Mouse (Mus musculus) cerebellum, postnatal 14 days (tissue): Measurements from ENCODE around the gene Olfr523.
"Not testable (repeated sequence)": the region's sequence is repeated elsewhere in the genome, so short reads cannot be mapped to it uniquely, and the experiment has no call there.

Experiments
- DNase-seq, 2 experiments: peaks; one replicate each; pipeline ENCODE4 v3.0.0; 2021; ENCODE audit warnings: mixed read lengths in 2 of 2

The Olfr523 gene

DNA sequence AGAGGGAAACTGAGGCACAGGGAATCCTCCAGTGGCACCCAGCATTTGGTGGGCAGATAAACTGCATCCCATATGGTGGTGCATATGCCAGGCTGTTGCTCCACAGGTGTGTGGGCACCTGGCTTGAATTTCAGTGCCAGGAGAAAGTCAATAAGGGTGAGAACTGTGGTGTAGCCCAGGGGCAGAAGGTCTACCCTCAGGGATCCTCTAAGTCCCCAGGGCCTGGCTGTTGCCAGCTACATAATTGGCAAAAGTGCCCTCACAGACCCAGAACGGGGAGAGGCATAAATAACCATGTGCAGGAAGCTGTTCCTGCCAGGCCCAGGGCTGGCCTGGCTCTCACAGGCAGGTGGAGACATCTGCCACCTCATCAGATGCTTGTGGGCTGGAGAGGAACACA, at the start of gene Olfr523:
TSS of gene Olfr523 (plus strand) at position 282 of the 400 bp plus-strand sequence.
- peak; percentile 71 to 75 for DNase-seq

DNA sequence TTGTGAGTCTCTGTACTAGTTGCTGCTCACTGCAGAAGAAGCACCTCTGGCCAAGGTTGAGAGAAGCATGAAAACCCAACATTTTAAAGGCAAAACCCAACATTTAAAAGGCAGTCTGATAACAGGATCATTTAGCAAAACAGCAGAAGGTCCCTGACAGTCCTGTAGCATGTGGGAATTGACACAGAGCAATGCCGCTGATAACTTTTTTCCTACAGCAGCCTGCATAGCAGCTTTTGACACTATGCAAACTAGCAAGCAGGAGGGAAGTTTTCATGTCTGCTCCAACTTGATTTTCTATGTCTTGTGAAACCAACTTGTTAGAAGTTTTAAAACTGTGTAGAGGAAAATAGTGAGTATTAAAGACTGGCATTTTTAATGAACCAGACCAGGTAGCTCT, 48.6 kb upstream of the Olfr523 start:
- DNase-seq, result no peak

DNA sequence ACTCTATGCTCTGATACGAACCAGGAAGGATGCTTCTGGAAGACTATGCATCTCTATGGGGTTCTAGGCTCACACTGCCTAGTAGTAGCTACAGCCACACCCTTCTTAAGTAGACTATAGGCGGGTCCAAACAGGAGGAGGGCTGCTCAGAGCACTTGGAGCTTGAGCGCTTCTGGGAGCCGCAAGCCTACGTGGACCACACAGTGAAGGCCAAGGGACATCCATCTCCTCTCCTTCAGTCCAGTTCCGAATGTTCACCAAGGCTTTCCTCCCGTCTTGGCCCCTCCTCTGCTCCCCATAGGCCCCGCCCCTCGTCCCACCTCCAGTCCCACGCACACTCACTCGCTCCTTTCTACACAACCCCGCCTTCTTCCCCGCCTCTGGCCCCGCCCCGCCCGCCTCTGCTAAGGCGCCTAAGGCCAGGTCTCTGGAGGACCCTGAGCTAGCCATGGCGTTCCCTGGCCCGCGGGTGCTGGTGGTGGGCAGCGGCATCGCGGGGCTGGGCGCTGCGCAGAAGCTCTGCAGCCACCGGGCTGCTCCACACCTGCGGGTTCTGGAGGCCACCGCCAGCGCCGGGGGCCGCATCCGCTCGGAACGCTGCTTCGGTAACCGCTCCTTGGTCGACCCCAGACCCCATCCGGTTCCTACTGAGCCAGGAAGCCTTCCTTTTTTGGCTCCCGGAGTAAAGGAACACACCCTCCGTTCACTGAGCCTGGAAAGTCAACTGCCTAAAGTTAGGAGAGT, 47.6 kb upstream of the Olfr523 start:
- DNase-seq, result peak; percentile 92 to 94

DNA sequence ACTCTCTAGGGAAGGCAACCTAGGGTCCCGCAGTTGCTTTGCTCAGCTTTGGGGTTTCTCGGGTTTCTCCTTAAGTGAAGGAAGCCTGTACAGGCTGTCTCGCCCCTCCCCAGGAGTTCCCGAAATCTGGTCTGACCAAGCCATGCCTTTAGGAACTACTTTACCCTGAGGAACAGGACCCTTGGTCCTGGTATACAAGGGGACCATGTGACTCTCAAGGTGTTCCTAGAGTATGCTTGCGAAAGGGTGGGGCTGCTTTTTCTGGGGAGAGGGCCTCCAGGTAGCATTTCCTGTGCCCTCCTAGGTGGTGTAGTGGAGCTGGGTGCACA, 47.0 kb upstream of the Olfr523 start:
- DNase-seq, result no peak

DNA sequence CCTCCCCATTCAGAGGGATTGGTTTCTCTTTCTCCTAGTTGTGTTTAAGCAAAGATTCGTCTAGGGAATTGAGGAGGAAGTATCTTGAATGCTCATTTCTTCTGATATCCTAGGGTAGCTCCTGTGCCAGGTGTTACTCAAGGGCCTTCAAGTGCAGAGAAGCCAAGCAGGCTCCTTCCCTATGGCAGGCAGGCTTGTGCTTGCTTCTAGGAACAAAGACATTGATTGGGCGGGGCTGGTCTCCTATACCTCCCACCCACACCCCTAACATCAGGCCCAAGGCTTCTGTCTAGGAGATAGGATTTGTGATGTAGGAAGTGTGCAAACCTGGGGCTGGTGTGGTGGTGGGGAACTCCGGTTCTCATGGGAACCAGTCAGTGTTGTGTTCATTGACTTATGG, 46.1 kb upstream of the Olfr523 start:
- DNase-seq, result no peak

DNA sequence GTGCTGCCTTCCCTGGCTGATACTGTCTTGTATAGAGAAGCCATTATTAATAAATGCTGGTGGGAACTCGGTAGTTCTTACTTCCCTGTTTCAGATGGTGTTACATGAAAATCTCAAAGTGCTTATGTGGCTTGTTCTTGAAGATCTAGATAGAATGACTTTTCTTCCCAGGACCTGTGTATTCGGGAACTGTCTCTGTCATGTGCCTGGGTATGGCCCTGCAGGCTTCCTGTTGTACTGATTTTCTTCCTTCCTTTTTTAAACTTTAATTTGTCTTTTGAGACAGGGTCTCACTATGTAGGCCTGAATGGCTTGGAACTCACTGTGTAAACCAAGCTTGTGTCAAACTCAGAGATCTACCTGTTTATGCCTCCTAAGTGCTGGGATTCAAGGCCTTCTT, 45.1 kb upstream of the Olfr523 start:
- DNase-seq, result no peak

DNA sequence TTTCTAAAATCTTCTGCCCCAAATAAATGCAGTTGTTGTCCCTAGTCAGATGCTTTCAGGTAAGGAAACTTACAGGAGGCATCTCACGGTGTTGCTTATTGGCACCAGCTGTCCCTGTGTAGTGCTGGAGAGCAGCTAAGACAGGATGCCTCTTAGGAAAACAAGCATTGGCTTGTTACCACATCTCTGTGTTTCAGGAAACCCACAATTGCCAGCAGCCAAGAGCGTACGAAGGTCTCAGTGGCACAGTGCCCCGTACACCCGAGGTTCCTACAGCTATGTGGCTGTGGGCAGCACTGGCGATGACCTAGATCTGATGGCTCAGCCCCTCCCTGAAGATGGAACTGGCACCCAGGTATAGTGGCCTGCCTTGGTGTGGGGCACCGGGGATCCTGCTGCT, 40.8 kb upstream of the Olfr523 start:
- not testable (repeated sequence) for DNase-seq

DNA sequence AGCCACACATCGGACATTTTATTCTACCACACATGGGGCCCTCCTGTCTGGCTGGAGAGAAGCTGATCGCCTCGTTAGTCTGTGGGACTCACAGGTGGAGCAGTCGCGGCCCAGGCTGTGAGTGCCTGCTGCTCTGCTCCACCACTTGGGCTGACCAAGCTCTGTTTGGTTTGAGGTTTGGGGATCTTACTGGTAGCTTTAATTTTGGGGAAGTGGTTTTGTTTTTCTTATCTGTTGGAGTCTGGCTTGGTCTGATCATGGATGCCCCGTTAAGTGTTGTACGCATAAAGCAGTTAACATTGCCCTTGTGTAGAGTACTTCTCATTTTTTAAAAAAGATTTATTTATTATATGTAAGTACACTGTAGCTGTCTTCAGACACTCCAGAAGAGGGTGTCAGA, 39.0 kb upstream of the Olfr523 start:
- not testable (repeated sequence) for DNase-seq

DNA sequence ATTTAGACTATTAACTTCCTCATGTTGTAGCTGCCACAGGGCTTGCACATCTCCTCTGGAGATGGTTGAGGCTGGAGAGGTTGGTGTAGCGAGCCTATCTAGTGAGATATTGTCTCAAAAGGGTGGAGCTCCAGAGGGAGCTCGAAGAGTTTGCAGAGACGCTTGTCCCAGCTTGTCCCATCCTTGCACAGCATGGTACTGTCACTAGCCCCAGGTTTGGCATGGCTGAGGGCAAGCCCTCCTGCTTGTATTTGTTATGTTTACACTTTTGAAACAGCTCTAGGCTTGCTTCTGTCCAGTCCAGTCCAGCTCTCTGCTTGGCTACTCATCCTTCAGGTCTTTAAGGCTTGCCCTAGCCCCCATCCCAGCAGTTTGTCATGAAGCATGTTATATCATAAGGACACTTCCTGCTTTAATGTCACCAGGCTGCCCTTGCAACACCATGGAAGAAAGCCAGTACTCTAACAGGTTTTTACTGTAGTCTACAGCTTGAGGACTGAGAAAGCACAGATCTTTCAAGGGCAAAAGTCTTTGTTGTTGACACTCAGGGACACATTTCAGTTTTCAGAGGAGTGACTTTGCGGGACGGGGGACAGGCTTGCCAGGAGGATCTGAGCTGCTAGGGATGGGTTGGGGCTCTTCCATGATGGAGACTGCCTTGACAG, 37.8 kb upstream of the Olfr523 start:
- DNase-seq, result no peak

DNA sequence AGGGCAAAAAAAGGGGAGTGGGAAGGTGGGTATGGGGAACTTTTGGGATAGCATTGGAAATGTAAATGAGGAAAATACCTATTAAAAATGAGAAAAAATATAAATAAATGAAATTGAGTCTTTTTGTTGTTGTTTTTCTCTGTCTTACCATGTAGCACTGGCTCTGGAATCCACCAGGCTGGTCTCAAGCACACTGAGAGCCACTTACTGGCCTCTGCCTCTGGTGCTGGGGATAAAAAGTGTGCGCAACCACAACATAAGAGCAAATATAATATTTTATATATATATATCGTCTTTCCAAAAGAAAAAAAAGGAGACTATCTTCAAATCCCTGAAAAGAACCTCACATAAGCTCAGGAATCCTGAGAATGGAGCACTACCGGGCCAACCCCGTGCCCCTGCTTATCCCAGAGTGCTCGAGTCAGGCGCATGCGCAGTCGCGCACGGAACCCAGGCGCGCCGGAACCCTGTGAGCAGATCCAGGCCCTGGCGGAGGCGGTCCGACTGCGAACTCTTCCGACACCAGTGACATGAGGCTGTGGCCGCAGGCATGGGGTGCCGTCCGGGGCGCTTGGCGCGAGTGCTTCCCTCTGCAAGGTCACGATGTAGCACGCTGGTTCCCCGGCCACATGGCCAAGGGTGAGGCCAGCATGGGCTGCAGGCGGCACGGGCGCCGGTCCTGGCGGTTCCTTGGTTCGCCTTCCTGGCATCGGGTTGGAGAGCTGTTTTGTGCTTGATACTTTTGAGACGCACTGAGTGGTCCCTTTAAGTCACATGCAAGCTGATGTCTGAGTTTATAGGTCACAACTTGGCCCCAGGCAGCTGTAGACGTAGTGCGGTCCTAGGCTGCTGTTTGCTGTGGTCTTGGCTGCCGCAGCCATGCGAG, 35.6 kb upstream of the Olfr523 start, which contains the start of gene Mtg1:
TSS of gene Mtg1 (plus strand) at position 430 of the 886 bp plus-strand sequence.
- DNase-seq, result peak; percentile 98 to 99

DNA sequence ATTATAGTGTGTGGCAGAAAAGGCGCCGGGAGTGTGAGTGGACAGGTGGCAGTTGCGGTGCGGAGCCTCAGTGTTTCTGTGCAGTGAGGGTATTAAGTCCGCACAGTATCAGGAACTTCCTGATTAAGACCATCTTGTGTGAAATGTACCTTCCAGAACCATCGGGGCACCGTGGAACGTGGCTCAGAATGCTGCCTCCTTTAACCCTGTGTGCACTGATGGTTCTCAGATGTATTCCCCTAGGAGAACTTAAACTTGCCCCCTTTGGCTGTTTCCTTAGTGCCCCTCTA, 35.1 kb upstream of the Olfr523 start:
- DNase-seq, result no peak

DNA sequence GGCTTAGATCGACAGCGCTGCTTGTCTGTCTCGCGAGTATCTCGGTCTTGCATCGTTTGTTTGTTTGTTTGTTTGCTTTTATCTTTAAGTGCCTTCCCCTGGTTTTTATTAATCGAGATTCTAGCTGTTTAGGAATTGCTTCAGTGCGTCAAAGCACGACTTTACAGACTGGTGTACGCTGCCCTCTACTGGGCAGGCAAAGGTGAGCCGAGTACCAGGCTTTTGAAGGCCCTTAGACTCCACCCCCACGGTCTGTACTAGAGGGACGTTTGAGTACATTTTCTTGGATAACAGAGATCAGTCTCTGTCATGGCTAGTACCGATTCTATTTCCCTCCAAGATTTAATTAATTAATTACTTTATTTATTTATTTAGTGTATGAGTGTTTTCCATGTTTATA, 31.7 kb upstream of the Olfr523 start:
- DNase-seq, result peak; percentile 78 to 83

DNA sequence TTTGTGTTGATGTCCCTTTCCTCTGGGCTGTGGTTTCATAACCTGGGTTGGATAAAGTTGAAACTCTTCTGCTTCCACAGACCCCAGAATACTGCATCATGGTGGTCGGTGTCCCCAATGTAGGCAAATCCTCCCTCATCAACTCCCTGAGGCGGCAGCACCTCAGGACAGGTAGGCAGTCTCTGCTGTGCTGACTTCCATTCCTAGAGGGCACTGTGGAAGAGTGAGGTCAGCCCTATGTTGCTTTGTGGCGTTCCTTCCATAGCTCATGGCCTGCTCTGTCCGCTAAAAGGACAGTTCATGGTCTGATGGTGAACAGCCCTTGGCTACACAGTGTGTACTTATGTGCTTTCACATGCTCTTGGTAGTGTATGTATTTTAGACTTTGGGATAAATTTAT, 28.5 kb upstream of the Olfr523 start:
- DNase-seq, result no peak

DNA sequence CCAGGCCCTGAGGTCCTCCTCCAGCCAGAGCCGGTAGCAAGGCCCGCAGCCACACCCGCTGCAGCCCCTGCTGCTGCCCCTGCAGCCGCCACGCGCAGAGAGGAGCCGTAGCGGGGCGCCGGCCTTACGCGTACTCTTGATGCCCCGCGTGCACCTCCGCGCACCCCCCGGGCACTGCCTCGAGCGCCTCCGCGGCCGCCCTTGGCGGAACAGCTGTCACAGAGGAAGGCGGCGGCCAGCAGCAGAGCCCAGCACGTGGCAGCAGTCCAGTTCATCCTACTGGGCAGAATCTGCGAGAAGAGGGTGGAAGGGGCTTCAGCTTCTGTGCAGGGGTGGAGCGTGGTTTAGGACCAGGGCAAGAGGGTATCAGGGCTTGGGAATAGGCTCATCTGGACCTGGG, 19.6 kb upstream of the Olfr523 start:
- DNase-seq, result peak; percentile 75 to 81

DNA sequence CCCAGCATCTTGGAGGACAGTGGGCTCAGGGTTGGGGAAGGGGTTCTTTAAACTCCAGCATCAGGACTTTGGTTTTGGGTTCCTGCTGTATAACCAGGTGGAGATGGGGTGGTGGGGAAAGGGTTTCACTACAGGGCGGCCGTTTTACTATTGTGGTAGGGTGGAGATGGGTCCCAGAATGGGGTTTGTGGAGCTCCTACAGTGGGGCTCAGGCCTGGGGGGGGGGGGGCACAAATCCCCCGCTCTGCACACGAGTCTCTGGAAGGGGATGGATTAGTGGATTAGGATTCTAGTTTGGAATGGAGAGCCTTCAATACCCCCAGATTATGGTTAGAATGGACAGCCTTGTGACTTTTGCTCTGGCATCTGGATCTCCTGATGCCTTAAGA, 19.2 kb upstream of the Olfr523 start:
- no peak for DNase-seq

DNA sequence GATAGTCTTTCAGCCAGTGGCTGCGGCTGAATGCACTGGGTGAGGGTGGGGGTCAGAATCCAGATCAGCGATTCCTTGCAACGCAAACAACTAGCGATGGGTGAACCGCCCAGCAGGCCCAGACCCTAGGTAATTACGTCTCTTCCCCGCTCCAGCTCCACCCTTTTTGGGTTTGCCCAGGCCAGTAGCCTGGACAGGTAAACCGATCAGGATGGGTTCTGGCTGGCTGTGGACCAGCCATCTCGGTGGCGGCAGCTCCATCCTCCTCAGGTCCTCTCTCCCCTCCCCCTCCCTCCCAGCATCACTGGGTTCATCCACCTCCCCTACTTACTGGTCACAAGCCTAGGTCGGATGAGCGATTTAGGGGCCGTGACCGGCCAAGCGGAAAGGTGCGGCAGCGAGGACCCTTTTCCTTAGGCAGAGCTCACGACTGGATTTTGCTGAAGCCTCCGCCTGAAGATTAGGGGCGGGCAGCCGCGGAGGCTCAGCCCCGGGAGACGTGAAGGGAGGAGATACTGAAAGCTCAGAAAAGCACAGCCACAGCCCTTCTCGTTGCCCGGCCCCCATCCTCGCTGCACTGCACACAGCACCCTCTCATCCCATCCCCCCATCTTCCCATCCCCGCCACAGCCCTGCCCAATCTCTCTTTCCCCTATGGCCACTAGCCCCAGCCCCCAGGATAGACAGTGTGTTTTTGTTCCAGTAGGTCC, 18.6 kb upstream of the Olfr523 start, which contains the start of gene Sprn:
TSS of gene Sprn (minus strand) at position 660 of the 710 bp plus-strand sequence.
- peak; percentile 81 to 86 for DNase-seq

DNA sequence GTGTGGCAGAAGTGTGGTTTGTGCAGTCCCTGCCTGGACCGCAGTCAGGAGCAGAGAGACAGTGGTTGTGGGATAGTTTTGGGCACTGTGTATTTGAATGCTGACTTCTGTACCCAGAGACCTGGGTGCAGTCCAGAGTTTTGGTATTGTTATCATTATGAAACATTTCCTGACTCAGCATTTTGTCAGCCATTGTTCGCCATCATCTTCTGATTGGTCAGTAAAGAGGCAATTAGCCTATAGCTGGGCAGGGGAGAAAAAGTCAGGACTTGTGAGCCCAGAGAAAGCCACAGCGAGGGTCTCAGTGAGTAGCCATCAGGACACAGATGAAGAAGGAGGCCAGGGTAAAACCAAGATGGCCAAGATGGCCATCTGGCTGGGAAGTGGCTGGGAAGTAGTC, 12.7 kb upstream of the Olfr523 start:
- no peak for DNase-seq

DNA sequence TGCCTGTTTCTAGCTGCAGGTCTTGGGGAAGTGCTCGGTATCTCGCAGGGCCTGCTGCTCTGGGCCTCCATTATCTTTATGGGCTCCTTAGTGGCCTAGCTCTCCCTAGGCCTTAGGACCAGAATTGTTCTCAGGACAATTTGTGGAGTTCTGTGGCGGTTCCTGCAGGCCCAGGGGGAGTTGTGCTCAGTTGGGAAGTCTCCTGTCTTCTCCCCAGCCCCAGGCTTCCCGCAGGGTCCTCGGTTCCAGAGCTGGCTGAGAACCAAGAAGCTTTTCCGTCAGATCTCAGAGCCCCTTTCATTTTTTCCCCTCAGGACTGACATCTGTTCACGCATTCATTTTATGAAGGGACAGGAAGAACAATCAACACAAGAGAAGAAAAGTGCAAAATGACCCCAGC, 8.4 kb upstream of the Olfr523 start, which contains the start of gene Olfr522:
TSS of gene Olfr522 (minus strand) at position 101 of the 400 bp plus-strand sequence.
- DNase-seq, result no peak

DNA sequence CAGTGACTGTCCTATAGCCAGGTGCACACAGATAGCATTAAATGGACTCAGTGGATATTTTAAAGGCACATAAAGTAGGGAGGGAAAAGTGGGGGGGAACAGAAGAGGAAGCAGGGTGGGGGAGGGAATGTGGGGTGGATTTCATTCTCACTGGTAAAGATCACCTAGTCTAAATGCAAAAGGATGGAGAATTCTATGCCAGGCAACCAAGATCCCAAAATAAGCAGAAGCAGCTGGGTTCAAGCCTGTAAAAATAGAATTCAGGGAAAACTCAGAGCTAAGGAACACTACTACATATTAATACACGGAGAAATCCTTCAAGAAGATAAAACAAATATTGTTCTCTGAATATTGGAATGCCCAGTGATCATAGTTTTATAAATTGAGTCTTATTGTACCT, 5.1 kb upstream of the Olfr523 start:
- DNase-seq, result no peak

DNA sequence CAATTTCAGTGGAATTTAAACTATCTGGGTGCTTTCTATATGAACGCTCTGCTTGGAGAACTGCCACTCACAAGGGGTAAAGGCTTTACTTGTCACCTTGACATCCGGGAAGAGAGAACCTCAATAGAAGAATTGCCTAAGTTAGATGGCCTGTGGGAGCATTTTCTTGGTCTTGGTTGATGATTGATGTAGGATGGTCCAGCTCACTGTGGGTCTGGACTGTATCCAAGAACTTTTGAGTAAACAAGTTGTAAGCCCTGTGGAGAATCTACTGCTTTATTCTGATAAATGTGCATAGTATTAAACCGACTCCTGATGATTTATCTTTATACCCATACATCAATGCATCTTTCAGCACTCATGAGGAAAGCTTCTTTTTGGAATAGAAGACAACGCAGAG, 3.6 kb upstream of the Olfr523 start:
- no peak for DNase-seq

DNA sequence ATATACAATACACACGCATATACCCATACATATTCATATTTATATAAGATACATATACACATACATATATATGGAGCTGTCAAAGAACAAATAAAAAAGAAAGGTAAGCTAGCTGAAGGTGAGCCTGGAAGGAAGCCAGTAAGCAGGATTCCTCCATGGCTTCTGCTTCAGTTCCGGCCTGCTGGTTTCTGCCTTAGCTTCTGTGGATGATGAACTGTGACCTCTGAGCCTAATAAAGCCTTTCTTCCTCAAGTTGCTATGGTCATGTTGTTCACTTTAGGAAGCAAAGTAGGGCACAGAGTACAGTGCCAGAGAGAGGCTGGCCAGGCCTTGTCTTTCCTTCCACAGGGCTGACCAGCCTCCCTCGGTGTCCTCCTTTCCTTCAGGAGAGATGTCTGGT, 2.2 kb upstream of the Olfr523 start:
- no peak for DNase-seq

DNA sequence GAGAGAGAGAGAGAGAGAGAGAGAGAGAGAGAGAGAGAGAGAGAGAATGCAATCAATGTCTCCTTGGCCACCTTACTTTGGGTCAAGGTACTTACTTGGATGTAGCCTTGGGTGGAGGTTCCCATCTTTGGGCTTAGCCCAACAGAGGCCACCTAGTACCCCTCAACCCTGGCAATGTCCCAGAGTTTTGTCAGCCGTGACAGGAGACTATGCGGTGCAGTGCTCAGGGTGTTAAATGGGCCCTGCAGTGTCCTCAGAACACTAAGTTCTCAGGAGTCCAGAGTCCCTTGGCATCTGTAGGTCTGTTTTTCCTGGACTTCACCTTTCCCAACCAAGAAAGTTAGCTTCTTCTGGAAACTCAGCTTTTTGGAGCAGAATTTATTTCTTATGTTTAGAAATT, 6.2 kb downstream of the Olfr523 start:
- no peak for DNase-seq

DNA sequence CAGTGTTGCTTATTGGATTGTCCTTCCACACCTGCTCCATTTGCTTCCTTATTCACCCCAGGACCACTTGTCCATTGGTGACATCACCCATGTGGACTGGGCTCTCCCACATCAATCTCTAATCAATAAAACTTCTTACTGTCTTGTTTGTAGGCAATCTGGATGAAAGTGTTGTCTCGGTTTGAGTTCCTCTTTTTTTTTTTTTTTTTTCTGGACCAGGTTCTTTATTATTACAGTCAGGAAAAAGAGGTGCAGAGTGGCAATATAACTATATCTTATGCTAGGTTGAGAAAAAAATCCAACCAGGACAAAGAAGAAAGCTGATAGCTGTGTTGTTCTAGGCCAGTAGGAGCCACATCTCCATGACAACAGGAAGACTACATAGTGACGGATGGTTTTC, 7.7 kb downstream of the Olfr523 start:
- no peak for DNase-seq
